Mouse (Mus musculus) neural tube, embryonic 11.5 days (tissue): ENCODE measurements around the gene Cela3b. TPM values are rescaled to one million over a fixed set of nuclear protein-coding genes. Genes with fewer than 3 reads are reported as not detected.

Experiments
- ATAC-seq: fragments of 200-750 bp; cut with Nextera tagmentation; 2 replicates; pipeline ENCODE4 v1.8.0; 2017; ENCODE audit warnings: moderate number of reproducible peaks, mild to moderate bottlenecking, moderate TSS enrichment, moderate library complexity; ENCODE audit not compliant: insufficient read depth, low FRiP score, low TSS enrichment
- DNase-seq: peaks from one replicate; pipeline ENCODE4 v3.0.0-alpha.2; 2015; ENCODE audit warnings: low spot score
- H3K27ac ChIP-seq: fragments of 300-500 bp; sonication (generic); 2 replicates; pipeline ENCODE4 v1.5.1; 2014; ENCODE audit warnings: low read depth, mild to moderate bottlenecking, low read length
- H3K27me3 ChIP-seq: fragments of 300-500 bp; sonication (generic); 2 replicates; pipeline ENCODE4 v1.6.1; 2014; ENCODE audit warnings: mild to moderate bottlenecking, low read length, mixed read lengths; ENCODE audit not compliant: control insufficient read depth, insufficient read depth
- H3K36me3 ChIP-seq: fragments of 300-500 bp; sonication (generic); 2 replicates; pipeline ENCODE4 v1.6.1; 2014; ENCODE audit warnings: mild to moderate bottlenecking, low read length, moderate library complexity, mixed read lengths; ENCODE audit not compliant: control insufficient read depth, insufficient read depth
- H3K4me1 ChIP-seq: fragments of 300-500 bp; sonication (generic); 2 replicates; pipeline ENCODE4 v1.6.1; 2014; ENCODE audit warnings: low read length, mixed read lengths; ENCODE audit not compliant: control insufficient read depth, insufficient read depth
- H3K4me2 ChIP-seq: fragments of 300-500 bp; sonication (generic); 2 replicates; pipeline ENCODE4 v1.6.1; 2014; ENCODE audit warnings: low read depth, mild to moderate bottlenecking, moderate library complexity
- H3K4me3 ChIP-seq: fragments of 300-500 bp; sonication (generic); 2 replicates; pipeline ENCODE4 v1.5.1; 2014; ENCODE audit warnings: low read depth, low read length
- H3K9ac ChIP-seq: fragments of 300-500 bp; sonication (generic); 2 replicates; pipeline ENCODE4 v1.6.1; 2014; ENCODE audit warnings: mild to moderate bottlenecking, low read length
- H3K9me3 ChIP-seq: fragments of 300-500 bp; sonication (generic); 2 replicates; pipeline ENCODE4 v1.6.1; 2016; ENCODE audit warnings: low read length; ENCODE audit not compliant: control insufficient read depth
- WGBS: fragments of 180-500 bp; shearing (Covaris S2); extraction: QIAGEN DNeasy Blood & Tissue Kit; methylation state at CpG from one replicate; pipeline ENCODE4 v1.1.7; 2014; 5-methylcytosine and 5-hydroxymethylcytosine counted together
- polyA plus RNA-seq: library from polyadenylated mRNA; unstranded; fragments of >200 nt; fragmentation: Nextera tagmentation; extraction: Ambion mirVana; gene quantifications from 2 replicates; pipeline ENCODE4 v1.2.1, GENCODE M21; 2014

Cela3b gene
- polyA plus RNA-seq, 1 experiment from 2014 or later = not detected

DNA sequence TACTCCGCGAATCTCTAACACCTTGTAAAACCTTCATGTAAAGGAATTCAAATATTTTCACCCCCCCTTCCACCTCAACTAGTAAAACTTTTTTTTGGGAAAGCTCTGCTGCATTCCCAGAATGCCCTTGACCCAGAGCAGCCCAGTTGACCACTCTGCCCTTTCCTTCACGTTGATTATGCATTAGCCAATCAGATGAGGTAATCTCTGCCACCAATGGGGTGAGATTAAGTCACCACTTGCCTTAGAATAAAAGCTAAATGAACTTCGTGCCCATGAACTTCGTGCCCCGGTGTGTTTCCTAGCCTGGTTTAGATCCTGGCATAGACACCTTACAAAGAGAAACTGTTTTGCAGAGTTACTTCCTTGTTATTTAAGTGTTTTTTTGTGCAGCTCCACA lies 41.4 kb downstream of the Cela3b start:
- ATAC-seq = no peak
- Histone ChIP-seq H3K4me1 (no peaks in the 10 kb centered on the region), H3K4me3 (peak overlapping the region; percentile 87; the same call in 1 of the 2 replicates), H3K9ac (no peak overlapping the region), H3K9me3 (no peaks in the 10 kb centered on the region), H3K27ac (no peak overlapping the region), H3K27me3 (no peaks in the 10 kb centered on the region), H3K4me2 (peak overlapping the region; percentile 88), H3K36me3 (no peaks in the 10 kb centered on the region)
- 49% methylated on average over 6 of the region's 6 CpGs for WGBS
- DNase-seq = no peak

DNA sequence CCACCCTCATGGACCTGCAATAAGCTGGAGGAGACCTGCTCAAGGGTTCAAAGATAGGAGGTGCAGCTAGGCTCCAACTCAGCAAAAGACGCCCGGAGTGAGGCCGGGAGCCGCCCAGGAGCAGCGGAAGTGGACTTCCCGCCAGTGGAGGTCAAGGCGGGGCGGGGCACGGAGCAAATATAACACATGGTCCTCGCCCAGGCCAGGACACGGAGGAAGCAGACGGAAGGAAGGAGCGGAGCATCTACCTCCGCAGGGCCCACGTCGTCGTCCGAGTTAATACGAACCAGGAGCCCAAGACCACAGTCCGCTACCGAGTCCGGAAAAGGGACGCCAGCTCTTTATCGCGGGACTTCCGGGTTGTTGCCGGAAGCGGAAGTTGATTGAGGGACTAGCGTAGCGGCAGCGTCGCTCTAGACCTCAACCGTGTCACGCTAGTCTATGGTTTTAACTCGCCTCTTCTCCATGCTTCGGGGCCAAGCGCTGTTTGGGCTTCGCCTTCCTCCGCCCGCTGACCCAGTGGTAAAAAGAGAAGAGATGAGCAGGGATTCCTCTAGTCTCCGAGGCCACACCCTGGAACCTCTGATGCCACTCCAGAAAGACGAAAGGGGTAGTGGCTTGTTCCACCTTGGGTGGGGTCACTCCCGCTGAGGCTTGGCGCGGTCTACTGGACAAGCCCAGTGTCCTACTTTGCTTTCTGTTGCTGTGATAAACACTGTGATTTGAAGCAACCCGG lies 42.1 kb downstream of the Cela3b start:
- DNase-seq (peak; percentile 91), ATAC-seq (peak; percentile 74)
- H3K27ac ChIP-seq = peak overlapping the region; percentile 86
- H3K4me2 ChIP-seq = peak overlapping the region; percentile 88
- H3K9me3 ChIP-seq = no peaks in the 10 kb centered on the region
- peak overlapping the region; percentile 92 for H3K9ac ChIP-seq
- H3K27me3 ChIP-seq = no peaks in the 10 kb centered on the region
- peak overlapping the region; percentile 87 for H3K4me3 ChIP-seq
- no peaks in the 10 kb centered on the region for H3K36me3 ChIP-seq
- H3K4me1 ChIP-seq = no peaks in the 10 kb centered on the region
- 1% methylated on average over 46 of the region's 46 CpGs for WGBS

DNA sequence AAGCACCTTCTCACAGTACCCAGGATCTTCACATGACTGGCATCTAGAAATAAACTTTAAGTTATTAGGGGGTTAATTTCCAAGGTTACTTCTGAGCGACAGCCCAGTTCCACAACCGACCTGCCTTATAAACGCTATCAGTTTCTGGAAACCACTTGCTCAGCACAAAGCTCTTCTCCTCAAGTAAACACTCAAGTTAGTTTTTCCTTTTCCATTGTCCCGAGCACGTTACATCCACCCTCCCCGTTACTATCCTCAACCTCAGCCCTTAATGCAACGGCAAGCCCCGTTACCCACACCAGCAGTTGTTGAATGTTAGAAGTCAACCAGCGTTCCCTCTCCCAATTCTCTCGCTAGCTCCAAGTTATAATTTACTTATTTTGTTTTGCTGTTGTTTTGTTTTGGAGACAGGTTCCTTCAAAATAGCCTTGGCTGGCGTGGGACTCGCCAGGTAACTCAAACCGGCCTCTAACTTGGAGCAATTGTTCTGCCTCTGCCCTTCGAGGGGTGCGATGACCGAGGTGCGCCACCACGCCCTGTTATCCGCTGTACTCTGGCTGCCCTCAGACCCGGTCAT lies 42.8 kb downstream of the Cela3b start:
- Histone ChIP-seq H3K36me3 (no peaks in the 10 kb centered on the region), H3K4me1 (no peaks in the 10 kb centered on the region), H3K4me2 (peak overlapping the region; percentile 88), H3K9ac (peak overlapping the region; percentile 92), H3K4me3 (peak overlapping the region; percentile 87), H3K9me3 (no peaks in the 10 kb centered on the region), H3K27ac (peak overlapping the region; percentile 86), H3K27me3 (no peaks in the 10 kb centered on the region)
- no peak for DNase-seq
- ATAC-seq = no peak
- 1% methylated on average over 20 of the region's 20 CpGs for WGBS

DNA sequence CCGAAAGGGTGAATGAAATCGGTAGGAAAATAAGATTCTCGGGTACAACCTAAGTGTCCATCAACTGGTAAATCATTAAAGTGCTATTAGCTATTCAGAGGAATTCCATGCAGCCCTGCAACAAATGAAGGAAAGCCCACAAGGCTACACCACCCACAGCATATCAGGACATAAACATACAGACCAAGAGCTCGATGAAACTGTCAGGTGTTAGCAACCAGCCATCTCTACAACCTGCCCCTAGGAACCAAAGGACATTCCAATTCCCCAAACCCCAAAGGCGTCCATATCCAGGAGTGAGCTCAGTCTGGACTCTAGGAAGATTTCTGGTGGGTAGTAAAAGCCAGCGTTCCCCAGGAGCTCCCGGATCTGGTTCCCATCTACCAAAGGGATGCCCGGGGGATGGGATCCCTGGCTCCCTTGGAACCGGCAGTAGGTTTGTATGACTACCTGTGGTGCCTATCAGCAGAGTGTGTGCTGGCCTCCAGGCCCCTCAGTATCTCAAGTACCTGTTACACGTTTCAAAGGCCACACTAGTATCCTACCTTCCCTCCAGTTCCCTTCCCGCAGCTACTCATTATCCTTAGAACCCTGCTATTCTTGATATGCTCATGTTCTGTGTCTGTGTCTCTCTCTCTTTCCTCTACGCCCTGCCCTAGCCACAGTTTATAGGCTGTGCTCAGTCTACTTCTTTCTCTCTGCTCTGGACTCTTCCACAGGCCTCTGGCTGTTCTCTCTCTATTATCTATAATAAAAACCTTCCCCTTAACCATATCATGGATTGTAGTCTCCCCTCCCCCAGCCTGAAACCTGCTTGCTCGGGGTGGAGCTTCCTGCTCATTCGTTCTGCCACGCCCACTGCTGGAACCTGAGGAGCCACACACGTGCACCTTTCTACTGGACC lies 49.4 kb downstream of the Cela3b start:
- Histone ChIP-seq H3K4me2 (no peak overlapping the region; the same call in 1 of the 2 replicates), H3K9me3 (no peaks in the 10 kb centered on the region), H3K4me3 (no peak overlapping the region), H3K4me1 (no peaks in the 10 kb centered on the region), H3K9ac (no peak overlapping the region), H3K27me3 (no peaks in the 10 kb centered on the region), H3K36me3 (no peaks in the 10 kb centered on the region), H3K27ac (no peak overlapping the region)
- WGBS = 31% methylated on average over 15 of the region's 16 CpGs
- ATAC-seq = no peak
- DNase-seq = no peak

DNA sequence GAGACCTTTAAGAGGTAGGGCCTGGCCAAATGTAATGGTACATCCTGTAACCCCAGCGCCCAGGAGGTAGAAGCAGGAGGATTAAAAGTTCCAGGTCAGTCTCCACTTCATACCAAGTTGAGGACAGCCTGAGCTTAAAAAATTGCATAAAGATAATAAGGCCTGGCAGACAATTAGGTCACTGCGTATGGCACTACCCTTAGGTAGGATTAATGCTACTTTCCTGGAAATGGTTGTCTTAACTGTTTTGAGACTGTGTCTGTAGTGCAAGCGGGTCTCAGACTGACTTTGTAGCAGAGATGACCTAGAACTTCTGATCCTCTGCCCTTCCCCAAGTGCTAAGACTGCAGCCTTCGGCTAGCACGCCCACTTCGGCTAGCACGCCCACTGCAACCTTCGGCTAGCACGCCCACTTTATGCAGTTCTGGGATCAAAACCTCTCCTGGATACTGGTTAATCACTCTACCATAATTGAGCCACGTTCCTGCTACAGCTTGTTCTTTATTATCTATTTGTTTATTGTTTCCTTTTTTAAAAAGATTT lies 50.6 kb downstream of the Cela3b start:
- Histone ChIP-seq H3K4me1 (no peaks in the 10 kb centered on the region), H3K4me2 (no peak overlapping the region), H3K27ac (no peak overlapping the region), H3K9me3 (no peaks in the 10 kb centered on the region), H3K36me3 (no peaks in the 10 kb centered on the region), H3K4me3 (no peak overlapping the region), H3K9ac (no peak overlapping the region), H3K27me3 (no peaks in the 10 kb centered on the region)
- ATAC-seq = no peak
- WGBS = 92% methylated on average over 10 of the region's 10 CpGs
- DNase-seq = no peak

DNA sequence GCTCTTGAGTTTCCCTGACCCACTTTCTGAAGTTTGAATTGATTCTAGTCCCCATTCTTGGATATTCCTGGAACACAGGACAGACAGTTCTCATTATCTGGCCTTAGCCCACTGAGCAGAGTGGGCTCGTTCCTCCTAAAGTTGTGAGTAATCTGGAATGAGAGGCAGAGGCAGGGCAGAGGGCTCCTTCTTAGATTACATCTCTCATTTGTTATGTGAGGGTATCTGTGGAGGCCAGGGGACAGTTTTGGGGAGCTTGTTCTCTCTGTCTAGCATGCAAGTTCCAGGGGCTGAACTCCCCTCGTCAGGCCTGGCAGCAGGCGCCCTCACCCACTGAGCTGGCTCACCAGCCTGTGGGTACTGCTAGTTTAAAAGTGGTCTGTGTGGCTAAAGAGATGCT lies 51.3 kb downstream of the Cela3b start:
- no peaks in the 10 kb centered on the region for H3K9me3 ChIP-seq
- no peak for ATAC-seq
- H3K27ac ChIP-seq = no peak overlapping the region
- WGBS = 91% methylated on average over 3 of the region's 3 CpGs
- H3K36me3 ChIP-seq = no peaks in the 10 kb centered on the region
- H3K4me2 ChIP-seq = no peak overlapping the region
- no peak overlapping the region for H3K4me3 ChIP-seq
- no peaks in the 10 kb centered on the region for H3K4me1 ChIP-seq
- no peaks in the 10 kb centered on the region for H3K27me3 ChIP-seq
- no peak for DNase-seq
- H3K9ac ChIP-seq = no peak overlapping the region

DNA sequence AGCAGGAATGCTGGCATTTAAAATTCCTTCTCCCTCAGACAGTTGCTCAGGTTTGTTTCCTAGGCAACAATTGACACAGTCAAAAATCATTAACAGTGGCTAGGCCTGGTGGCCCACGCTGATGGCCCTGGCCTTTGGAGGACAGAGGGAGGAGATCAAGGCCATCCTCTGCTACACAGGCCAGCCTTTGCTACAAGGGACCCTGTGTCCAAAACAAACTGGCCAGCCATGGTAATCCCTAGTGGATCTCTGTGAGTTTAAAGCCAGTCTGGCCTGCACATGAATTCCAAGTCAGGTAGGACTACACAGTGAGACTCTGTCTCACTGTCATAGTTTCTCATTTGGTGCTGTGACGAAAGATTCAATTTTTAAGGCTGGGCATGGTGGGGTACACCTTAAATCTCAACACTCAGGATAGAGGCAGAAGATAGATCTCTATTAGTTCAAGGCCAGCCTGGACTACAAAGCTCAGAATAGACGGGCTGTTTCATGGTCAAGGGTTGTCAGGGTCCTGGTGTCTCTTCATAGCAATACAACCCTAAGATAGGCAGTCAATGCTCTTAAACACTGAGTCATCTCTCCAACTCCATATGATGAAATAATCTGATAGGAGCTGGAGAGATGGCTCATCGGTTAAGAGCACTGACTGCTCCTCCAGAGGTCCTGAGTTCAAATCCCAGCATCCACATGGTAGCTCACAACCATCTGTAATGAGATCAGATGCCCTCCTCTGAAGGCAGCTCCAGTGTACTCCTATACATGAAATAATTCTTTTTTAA lies 52.6 kb downstream of the Cela3b start:
- ATAC-seq = no peak
- WGBS = 83% methylated on average over 4 of the region's 4 CpGs

DNA sequence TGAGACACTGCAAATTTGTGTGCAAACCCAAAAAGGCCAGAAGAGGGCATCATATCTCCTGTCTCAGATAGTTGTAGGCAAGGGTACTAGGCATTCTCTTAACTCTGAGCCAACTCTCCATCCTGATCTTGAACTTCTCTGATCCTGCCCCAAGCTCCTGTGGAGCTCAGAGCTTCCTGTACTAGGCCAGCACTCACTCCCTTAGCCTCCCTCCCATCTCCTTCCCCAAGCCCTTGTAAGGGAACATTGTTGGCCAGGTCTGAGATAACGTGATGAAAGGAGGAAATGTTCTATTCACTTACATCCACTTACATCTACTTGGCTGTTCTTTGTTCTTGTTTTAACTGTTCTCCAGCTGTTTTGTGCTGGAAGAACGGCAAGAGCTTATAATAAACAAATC lies 53.6 kb downstream of the Cela3b start:
- DNase-seq (no peak), ATAC-seq (no peak)
- Histone ChIP-seq H3K9me3 (no peaks in the 10 kb centered on the region), H3K4me2 (no peak overlapping the region), H3K9ac (no peak overlapping the region), H3K4me1 (no peaks in the 10 kb centered on the region), H3K27me3 (no peaks in the 10 kb centered on the region), H3K27ac (no peak overlapping the region), H3K4me3 (no peak overlapping the region), H3K36me3 (no peaks in the 10 kb centered on the region)
- WGBS = 64% methylated on average over 2 of the region's 2 CpGs

More for the DNA sequence above, 52.6 kb downstream of the Cela3b start:
- DNase-seq = no peak
- H3K4me1 ChIP-seq = no peaks in the 10 kb centered on the region
- H3K9me3 ChIP-seq = no peaks in the 10 kb centered on the region
- no peaks in the 10 kb centered on the region for H3K36me3 ChIP-seq
- H3K4me2 ChIP-seq = no peak overlapping the region
- H3K4me3 ChIP-seq = no peak overlapping the region
- no peak overlapping the region for H3K9ac ChIP-seq
- H3K27ac ChIP-seq = no peak overlapping the region
- H3K27me3 ChIP-seq = no peaks in the 10 kb centered on the region
